Mouse (Mus musculus): Measurements from ENCODE around the gene Susd2. TPM values are rescaled to one million over a fixed set of nuclear protein-coding genes. Genes with fewer than 3 reads are reported as not detected.

Susd2 gene
- 0.15 TPM for polyA plus RNA-seq (2021)

DNA sequence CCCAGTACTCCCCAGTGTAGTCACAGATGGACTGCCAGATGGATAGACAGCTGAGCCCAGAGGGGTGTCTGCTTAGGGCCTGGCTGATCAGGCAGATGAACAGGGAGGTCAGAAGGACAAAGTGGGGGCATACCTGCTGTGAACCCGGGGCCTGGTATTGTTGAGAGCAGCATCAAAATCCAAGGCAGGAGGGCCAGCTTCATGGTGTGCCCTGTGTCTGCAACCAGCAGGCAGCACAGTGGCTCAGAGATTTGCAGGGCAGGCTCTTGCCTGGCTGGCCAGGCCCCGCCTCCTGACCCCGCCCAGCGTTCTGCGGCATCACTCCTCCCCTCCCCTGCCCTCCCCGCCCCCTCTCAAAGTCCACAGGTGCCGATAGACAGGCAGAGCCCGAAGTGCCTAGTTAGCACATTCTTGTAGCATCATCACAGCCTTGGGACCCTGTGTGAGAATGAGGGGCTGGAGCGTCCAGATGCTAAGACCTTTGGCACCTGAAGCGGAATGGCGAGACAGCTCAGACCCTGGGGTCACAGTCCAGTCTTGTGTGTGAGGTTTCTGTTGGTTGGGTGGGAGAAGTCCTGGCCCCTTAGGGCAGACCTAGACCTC, at the start of gene Susd2:
Gene Susd2, minus strand, starts transcription at position 268 of the 603 bp plus-strand sequence.
- TF ChIP-seq CTCF (IDR thresholded peaks at IDR 0.05), result no peak
- no peak for DNase-seq (ENCODE audit: low read depth, low spot score)
- ATAC-seq, result no peak
- in situ Hi-C loops (cut with MboI; ENCODE audit: low pct_unique_long_range_greater_than_20kb), result no loop called here
- H3K27me3 ChIP-seq, result no peaks in the 10 kb centered on the region
- ChIA-PET CTCF (no interaction called here), POLR2A (interaction anchor here (1.0 kb wide), 1 partner anchor 83 kb away, joined by 3 read pairs; no protein-coding TSS in a partner anchor)

DNA sequence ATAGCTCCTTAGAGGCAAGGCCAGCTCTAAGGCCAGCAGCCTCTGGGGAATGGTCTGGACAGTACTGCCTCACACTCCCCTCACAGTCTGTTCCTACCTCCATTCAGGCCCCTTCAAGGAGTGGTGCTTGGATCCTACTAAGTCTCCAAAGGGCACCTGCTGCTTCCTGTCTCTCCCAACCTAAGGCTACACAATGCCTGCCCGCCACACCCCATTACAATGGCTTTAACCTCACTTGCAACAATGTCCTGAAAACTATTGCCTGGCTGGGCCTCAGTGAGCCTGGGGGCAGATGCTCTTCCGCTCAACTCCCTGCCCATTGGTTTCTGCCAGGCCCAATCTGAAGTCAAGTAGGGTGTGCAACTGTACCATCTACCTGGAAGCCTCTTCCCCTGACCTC, 44.8 kb upstream of the Susd2 start:
- ChIA-PET POLR2A (no interaction called here), CTCF (interaction anchor here (1.0 to 1.4 kb wide), 2 partner anchors 11 to 16 kb away, joined by 4 read pairs; no protein-coding TSS in a partner anchor)
- ATAC-seq (no peak), DNase-seq (ENCODE audit: low read depth, low spot score) (no peak)
- TF ChIP-seq CTCF (IDR thresholded peaks at IDR 0.05), result no peak
- in situ Hi-C loops (cut with MboI; ENCODE audit: low pct_unique_long_range_greater_than_20kb), result no loop called here
- H3K27me3 ChIP-seq, result no peaks in the 10 kb centered on the region

DNA sequence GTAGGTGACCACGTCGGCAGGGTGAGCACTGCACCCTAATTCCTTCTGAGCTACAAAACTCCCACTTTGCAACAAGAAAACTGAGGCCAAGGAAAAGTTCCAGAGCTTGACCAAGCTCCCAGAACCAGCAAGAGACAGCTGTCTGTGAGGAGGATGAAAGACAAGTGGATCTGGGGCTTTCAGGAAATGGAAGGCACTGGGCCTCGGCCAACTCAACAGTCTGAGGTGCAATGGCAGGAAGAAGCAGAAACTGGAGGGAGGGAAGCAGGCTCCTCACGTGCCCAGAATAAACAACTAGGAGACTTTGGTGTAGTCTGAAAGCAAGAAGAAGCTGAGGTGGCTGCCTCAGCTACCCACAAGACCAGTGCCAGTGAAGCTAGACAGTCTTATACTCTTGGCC, 42.9 kb upstream of the Susd2 start:
- TF ChIP-seq CTCF (IDR thresholded peaks at IDR 0.05), result no peak
- ChIA-PET CTCF (interaction anchor here (1.3 kb wide), 1 partner anchor 16 kb away, joined by 3 read pairs; no protein-coding TSS in a partner anchor), POLR2A (no interaction called here)
- ATAC-seq, result no peak
- in situ Hi-C loops (cut with MboI; ENCODE audit: low pct_unique_long_range_greater_than_20kb), result no loop called here
- no peak for DNase-seq (ENCODE audit: low read depth, low spot score)
- H3K27me3 ChIP-seq, result no peaks in the 10 kb centered on the region

DNA sequence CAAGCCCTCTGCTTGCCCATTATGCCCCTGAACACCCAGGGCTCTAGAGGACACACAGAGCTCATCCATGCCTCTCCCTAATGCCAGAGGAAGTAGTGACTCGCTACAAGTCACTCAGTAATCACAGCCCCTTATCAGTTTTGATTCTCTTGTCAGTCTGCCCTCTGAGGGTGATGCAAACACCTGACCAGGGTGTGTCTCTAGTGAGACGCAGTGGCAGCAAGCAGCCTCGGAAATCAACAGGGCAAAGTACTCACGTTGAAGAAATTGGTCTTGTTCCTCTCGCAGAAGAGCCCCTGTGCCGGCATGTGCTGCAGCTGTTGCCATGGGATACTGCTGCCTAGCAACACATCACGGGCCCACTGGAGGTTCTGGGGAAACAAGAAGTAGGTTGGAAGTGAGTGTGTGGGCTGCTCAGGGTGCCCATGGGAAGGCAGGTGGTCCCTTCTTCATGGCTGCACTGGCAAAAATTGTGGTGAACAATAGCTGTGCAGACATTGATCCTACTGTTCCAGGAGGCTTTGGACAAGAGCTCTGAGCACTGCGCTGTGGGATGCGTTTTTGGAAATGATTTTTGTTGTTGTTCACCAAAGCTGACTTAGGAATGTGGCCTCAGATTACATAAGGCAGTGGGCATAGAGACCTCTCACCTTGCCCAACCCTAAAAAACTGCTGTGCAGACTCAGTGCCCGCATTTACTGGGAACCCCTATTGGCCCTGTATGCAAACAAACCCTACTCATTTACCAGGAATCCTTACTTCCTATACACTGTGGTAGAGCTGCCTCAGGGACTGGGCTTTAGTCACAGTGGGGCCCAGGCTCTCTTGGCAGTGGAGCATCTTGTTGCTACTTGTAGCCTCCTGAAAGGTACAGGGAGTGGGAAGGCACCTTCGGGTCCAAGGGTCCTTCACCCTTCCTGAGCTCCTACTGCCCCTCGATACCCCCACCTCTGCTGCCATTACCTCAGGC, 40.5 kb upstream of the Susd2 start:
- ATAC-seq, result no peak
- in situ Hi-C loops (cut with MboI; ENCODE audit: low pct_unique_long_range_greater_than_20kb), result no loop called here
- H3K27me3 ChIP-seq, result no peaks in the 10 kb centered on the region
- DNase-seq (ENCODE audit: low read depth, low spot score), result no peak
- TF ChIP-seq CTCF (IDR thresholded peaks at IDR 0.05), result no peak
- ChIA-PET POLR2A (no interaction called here), CTCF (interaction anchor here (0.9 to 1.6 kb wide), 5 partner anchors 10 to 56 kb away, joined by 3 to 6 read pairs (median 3); no protein-coding TSS in a partner anchor)

DNA sequence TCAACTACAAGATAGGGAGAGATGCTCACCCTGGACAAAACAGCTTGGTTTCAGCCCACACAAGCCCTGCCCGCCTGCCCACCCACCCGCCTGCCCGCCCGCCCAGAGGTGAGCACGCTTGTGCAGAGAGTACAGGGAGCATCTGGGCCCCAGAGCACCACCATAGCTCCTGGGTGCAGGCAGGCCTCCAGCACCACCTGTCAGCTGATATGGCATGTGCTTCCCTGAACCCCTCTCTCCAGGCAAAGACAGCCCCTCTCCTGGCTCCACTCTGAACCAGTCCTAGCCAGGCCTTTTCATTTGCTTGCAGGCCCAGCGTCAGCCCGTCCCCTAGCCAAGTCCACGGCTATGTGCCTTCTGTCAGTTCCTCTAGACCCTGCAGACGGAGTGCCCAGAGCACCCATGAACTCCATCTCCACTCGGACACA, 36.8 kb upstream of the Susd2 start:
- ATAC-seq (no peak), DNase-seq (ENCODE audit: low read depth, low spot score) (no peak)
- in situ Hi-C loops (cut with MboI; ENCODE audit: low pct_unique_long_range_greater_than_20kb), result no loop called here
- POLR2A ChIA-PET, result no interaction called here
- no peaks in the 10 kb centered on the region for H3K27me3 ChIP-seq
- no peak for TF ChIP-seq CTCF (IDR thresholded peaks at IDR 0.05)
- CTCF ChIA-PET, result interaction anchor here (0.9 to 1.2 kb wide), 3 partner anchors 10 to 94 kb away, joined by 4 read pairs; no protein-coding TSS in a partner anchor

DNA sequence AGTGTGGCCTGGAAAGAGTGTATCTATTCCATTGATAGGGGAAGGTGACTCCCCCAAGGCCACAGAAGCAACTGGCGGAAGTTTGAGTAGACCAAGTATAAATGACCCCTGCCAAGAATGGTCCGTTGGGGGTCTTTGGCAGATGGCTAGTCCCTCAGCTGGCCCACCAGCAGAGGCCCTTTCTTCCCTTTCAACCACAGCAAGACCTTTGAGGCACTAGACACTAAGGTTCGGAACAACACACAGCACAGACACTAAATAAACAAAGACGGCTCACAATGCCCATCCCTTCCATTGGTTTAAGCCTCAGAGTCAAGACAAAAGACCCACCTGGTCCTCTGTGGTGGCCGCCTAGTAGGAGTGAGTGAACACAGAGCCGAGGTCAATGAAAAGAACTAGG, 35.4 kb upstream of the Susd2 start:
- no peak for DNase-seq (ENCODE audit: low read depth, low spot score)
- no peak for TF ChIP-seq CTCF (IDR thresholded peaks at IDR 0.05)
- ChIA-PET CTCF (interaction anchor here (1.2 kb wide), 1 partner anchor 9 kb away, joined by 4 read pairs; no protein-coding TSS in a partner anchor), POLR2A (no interaction called here)
- no peaks in the 10 kb centered on the region for H3K27me3 ChIP-seq
- in situ Hi-C loops (cut with MboI; ENCODE audit: low pct_unique_long_range_greater_than_20kb), result no loop called here
- no peak for ATAC-seq

DNA sequence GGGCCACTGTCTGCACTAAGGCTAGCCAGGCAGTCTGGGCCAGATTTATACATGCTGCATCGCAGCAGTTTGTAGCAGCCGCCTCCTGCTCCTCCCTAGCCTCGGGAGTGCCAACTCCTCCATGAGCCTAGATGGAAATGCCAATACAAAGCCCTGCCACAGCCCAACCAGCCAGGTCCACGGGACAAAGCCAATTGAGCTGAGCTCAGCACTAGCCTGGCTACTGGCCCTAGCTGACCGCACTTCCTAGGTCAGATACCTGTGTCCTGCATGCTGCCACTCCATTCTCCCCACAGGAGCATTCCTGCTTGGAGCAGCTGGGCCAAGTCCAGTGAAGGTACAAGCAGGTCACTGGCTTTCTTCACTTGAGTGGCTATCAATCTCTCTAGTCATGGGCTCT, 34.2 kb upstream of the Susd2 start:
- no peak for DNase-seq (ENCODE audit: low read depth, low spot score)
- CTCF ChIA-PET, result interaction anchor here (1.0 kb wide), 1 partner anchor 12 kb away, joined by 5 read pairs; no protein-coding TSS in a partner anchor
- H3K27me3 ChIP-seq, result no peaks in the 10 kb centered on the region
- no peak for ATAC-seq
- POLR2A ChIA-PET, result no interaction called here
- in situ Hi-C loops (cut with MboI; ENCODE audit: low pct_unique_long_range_greater_than_20kb), result no loop called here
- no peak for TF ChIP-seq CTCF (IDR thresholded peaks at IDR 0.05)

DNA sequence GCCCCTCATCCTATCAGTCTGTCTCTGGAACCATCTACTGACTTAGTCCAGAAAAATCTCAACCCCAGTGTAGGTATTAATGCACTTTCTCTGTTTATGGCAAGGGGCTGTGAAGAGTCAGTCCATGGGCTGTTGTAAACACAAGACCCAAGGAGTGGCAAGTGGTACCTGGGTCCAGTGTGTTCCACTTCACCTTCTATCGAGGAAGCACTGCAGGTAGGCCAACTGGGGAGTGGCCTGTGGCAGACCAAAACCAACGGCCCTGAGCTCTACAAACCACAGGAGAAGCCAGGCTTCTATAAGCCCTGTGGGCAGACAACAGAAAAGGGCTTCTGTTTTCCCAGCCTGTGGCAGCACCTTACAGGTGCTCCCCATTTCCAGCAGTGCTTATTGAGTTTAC, 33.8 kb upstream of the Susd2 start:
- DNase-seq (ENCODE audit: low read depth, low spot score) (no peak), ATAC-seq (no peak)
- no peaks in the 10 kb centered on the region for H3K27me3 ChIP-seq
- ChIA-PET POLR2A (no interaction called here), CTCF (interaction anchor here (1.0 to 1.2 kb wide), 2 partner anchors 11 kb away, joined by 4 to 5 read pairs; no protein-coding TSS in a partner anchor)
- no peak for TF ChIP-seq CTCF (IDR thresholded peaks at IDR 0.05)
- in situ Hi-C loops (cut with MboI; ENCODE audit: low pct_unique_long_range_greater_than_20kb), result no loop called here

DNA sequence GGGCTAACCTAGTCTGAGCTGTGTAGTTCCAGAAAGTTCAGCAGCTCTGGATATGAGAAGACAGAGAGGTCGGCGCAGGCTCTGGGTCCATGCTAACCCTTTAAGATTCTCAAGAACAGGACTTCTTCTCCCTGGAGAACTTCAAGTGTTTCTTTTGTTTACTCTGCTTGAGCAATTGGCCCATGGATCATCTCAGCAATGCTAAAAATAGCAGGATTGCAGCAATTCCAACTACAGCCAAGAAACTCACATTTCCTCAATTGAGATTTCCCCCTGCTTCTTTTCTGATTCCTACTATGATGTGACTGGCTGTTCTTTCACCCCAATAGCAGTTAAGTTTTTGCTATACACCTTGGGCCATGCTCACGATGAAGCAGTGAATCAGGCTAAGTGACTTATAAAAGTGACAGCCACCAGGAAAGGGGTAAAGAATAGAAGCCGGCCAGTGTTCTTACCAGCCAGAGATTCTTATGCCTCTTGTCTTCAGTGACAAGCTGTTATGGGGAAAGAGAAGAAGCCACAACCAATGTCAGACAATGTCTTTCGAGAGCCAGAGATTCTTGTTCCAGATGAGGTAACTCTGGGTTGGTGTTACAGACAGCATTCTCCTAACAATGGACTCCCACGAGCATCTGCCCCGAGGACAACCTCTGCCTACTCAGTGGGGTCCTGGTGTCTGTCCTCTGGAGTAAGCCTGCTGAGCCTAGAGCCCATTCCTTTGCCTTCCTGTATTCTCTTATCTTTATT, 33.2 kb upstream of the Susd2 start:
- CTCF ChIA-PET, result interaction anchor here (1.2 kb wide), 1 partner anchor 12 kb away, joined by 4 read pairs; no protein-coding TSS in a partner anchor
- peak; percentile 44 for ATAC-seq

DNA sequence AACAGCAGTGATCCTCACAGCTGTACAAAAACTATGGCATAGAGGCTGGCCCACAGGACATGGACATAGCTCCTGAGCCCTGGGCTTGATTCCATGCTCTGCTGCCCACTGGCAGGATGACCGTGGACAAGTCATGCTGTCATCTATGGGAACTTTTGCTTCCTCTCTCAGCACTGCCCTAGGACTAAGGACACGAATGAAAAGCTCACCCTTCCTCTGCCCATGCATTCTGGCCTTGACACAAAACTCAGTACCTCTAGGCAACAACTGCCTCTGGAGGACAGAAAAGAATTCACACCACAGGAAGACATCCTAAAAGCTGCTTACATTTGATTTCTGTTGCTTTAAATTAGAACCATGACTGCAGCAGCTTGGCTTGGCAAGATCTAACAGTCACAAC, 32.5 kb upstream of the Susd2 start:
- in situ Hi-C loops (cut with MboI; ENCODE audit: low pct_unique_long_range_greater_than_20kb), result no loop called here
- TF ChIP-seq CTCF (IDR thresholded peaks at IDR 0.05), result no peak
- ChIA-PET POLR2A (no interaction called here), CTCF (no interaction called here)
- no peak for DNase-seq (ENCODE audit: low read depth, low spot score)
- ATAC-seq, result peak; percentile 19
- no peaks in the 10 kb centered on the region for H3K27me3 ChIP-seq

More for the DNA sequence above, 33.2 kb upstream of the Susd2 start:
- DNase-seq (ENCODE audit: low read depth, low spot score), result no peak
- no peaks in the 10 kb centered on the region for H3K27me3 ChIP-seq
- POLR2A ChIA-PET, result no interaction called here
- in situ Hi-C loops (cut with MboI; ENCODE audit: low pct_unique_long_range_greater_than_20kb), result no loop called here
- TF ChIP-seq CTCF (IDR thresholded peaks at IDR 0.05), result no peak
